Mouse (Mus musculus): ENCODE measurements at regions not wholly inside any gene's neighbourhood (a gene's known extent, or its start where the extent isn't known, plus 50 kb on each side); places are given as distances from the start of the nearest gene placed in this dataset.
A peak's percentile ranks its signal among the peaks of the same experiment; 100 is the strongest.

- DNase-seq (ENCODE audit: low read depth), result peak; percentile 15
Observed at GRCm38 (mm10) chr1:64198781-64199180, 76.7 kb upstream of the Klf7 start.

DNA sequence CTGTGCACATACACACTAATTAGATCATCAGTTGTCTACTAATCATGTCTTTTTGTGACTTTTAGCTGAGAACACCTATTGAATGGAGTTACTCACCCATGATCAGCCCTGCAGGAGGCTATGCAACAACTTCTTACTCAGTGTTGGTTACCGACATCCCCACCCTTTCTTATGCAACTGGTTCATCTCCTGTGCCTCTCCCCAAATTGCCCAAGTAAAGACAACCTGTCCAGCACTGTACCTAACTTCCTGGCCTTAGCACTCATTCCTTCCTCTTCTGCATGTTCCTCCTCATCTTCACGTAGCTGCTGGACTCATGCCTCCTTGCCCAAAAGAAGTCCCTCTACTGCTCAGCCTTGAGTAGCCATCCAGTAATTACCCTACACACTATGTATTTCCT, 76.2 kb upstream of the Klf7 start:
- DNase-seq (ENCODE audit: low read depth), result no peak

DNA sequence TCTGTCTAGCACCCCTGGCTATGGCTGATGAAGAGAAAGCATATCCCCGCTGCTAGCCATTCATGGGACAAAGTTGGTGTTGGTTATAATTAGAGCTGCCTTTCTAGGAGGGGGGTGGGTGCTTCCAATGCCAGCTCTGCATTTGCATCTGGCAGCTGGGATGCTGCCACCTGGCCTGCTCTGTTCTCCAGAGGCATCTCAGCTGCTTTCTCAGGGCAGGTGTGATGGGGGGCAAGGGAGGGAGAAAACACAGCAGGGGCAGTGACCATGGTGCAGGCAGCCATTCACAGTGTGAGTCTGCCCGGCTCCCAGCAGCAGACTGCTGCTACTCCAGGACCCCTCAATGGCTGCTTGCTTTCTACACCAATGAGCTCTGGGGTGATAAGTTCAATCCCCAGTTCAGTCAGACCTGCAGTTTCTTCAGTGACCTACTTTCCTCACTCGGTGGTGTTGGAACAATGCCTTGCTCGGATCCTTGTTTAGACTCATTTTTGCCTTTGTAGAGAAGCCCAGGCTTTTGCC, 73.9 kb upstream of the Klf7 start:
- peak; percentile 20 for DNase-seq (ENCODE audit: low read depth)

GRCm38 (mm10) chr1:64195294-64195693, 73.2 kb upstream of the Klf7 start:
- no peak for DNase-seq (ENCODE audit: low read depth)

- no peak for DNase-seq (ENCODE audit: low read depth)
Observed at GRCm38 (mm10) chr1:64193150-64193838, 71.2 kb upstream of the Klf7 start.

GRCm38 (mm10) chr1:64192736-64193135, 70.7 kb upstream of the Klf7 start:
- DNase-seq (ENCODE audit: low read depth), result no peak

DNA sequence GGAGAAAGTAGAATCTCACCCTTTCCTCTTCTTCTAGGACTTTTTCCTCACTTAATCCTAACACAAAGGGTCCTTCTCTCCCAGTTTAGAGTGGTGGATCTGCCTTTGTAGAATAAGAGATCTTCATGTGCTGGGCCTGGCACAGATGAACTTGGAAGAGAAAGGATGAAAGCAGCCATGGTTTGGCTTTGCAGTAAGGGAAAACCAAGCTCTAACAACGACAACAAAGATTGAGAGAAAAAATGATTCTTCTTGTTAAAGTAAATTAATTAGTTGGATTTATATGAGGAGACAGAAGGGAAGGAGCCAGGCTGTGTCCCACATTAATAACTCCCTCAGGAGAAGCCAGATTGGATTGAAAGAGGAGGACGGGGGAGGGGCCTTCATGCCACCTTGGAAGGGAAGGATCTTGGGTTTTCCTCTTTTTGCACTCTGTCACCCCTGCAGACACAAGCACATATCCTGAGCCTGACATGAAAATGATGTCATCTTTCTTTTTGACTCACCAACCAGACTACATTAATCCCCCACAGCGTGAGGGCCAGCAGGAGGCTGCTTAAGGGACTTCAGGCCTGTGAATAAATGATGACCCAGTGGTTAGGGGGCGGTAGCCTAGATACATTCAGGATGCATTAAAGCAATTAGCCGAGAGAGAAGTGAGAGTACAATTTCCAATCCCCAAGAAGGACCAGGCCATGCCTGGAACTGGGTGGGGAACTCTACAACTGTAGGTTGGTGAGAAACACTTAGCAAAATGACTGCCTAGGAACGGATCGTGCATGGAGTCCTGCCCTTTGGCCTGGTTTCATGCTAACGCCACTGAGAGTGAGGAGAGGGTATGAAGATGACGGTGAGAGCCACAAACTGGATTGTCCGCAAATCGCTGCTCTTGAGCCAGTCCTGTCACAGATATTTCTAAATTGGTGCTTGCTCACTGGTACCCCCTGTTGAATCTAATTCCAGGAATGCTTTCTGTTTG, 69.4 kb upstream of the Klf7 start:
- no peak for DNase-seq (ENCODE audit: low read depth)

DNA sequence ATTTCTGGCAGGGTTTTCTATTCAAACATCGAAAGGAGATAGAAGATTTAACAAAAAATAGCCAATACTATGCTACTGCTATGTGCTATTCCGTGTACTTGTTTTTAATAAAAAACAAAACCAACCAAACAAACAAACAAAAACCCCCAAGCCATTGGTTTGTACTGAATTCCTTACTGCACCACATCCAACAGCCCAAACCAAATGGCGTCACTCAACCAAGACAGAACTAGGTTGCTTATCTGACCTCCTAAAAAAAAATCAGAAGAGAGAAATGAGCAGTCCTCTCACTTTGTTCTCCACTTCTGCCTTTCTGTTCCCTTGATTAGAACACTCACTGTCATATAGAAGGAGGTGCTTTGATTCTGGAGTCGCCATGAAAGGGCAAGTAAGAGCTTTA, 68.6 kb upstream of the Klf7 start:
- DNase-seq (ENCODE audit: low read depth), result no peak

DNA sequence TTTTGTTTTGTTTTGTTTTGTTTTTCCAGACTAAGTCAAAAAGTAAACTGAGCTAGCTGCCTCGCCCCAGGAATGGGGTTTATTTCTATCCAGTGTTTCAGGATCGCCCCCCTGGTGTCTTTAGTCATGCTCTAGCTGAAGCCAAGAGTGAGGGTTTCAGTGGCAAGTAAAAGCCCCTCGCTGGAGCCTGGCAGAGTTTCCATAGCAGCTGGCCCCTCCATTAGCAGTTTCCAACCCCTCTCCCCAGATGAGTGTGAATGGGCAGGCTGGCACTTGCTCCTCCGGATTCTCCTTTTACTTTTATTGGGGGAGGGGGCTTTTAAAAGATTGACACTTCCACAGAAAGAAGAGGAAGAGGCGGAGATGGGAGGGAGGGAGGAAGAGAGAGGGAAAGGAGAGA, 68.0 kb upstream of the Klf7 start:
- no peak for DNase-seq (ENCODE audit: low read depth)

DNA sequence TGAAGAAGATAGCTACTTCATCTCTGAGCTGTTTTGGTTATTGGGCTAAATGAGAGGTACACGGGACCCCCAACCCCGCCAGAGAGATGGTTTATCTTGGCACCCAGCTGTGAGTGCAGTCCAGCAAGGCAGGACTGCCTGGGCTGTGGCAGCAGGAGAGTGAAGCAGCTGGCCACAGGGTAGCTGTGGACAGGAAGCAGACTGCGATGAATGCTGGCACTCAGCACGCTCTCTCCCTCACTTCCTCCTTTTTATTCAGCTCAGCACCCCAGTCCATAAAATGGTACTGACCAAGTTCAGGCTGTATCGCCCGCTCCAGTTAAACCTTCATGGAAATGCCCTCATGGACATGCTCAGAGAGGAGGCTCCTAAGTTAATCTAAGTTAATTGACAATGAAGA, 67.4 kb upstream of the Klf7 start:
- no peak for DNase-seq (ENCODE audit: low read depth)

DNA sequence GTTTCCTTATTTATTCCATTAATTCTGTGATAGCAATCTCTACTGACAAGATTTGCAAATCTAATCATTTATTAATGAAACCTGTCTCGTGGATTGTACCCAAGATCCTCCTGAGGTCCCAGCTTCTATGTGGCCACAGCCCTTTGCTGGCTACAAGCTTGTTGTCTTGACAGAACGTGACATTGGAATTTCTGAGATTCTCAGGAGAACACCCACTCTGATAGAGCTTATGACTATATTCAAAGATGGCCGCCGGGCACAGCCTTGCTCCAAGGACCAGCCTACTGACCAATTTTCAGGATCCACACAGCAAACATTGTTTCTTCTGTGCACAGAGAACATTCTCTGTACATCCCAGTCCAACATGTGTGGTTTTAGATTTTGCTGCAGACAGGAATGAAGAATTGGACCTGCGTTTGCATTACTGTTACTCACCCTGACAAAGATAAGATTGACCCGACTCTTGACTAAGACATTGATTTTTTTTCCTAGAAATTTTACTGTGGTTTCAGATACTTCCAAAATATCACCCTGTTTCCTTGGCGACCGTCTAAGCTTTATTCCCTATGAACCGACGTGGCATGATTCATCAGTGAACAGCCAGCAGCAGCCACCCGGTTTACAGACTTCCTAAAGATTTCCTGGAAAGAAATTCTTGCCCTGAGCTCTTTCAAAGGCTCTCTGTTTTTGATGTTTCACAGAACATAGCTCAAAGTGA, 65.9 kb upstream of the Klf7 start:
- DNase-seq (ENCODE audit: low read depth), result peak; percentile 88

GRCm38 (mm10) chr1:64173708-64174107, 51.6 kb upstream of the Klf7 start:
- no peak for DNase-seq (ENCODE audit: low read depth)

GRCm38 (mm10) chr1:64172122-64172521, 50.0 kb upstream of the Klf7 start:
- DNase-seq (ENCODE audit: low read depth), result no peak

Measured in NIH3T3 (cell line).